Mouse (Mus musculus) kidney, embryonic 15.5 days (tissue): Measurements from ENCODE around the gene Spon1. TPM values are rescaled to one million over a fixed set of nuclear protein-coding genes. Genes with fewer than 3 reads are reported as not detected.

Experiments used
- ATAC-seq: fragments of 200-750 bp; cut with Nextera tagmentation; replicated peaks from 2 replicates; pipeline ENCODE4 v1.8.0; 2017; ENCODE audit warnings: moderate TSS enrichment; ENCODE audit not compliant: low FRiP score
- H3K27ac ChIP-seq: fragments of 300-500 bp; sonication (generic); 2 replicates; pipeline ENCODE4 v1.5.1; 2015; ENCODE audit warnings: mild to moderate bottlenecking, inconsistent platforms
- H3K27me3 ChIP-seq: fragments of 300-500 bp; sonication (generic); 2 replicates; pipeline ENCODE4 v1.6.1; 2015; ENCODE audit warnings: inconsistent platforms
- H3K36me3 ChIP-seq: fragments of 300-500 bp; sonication (generic); 2 replicates; pipeline ENCODE4 v1.6.1; 2015; ENCODE audit warnings: inconsistent platforms
- H3K4me1 ChIP-seq: fragments of 300-500 bp; sonication (generic); 2 replicates; pipeline ENCODE4 v1.6.1; 2015; ENCODE audit warnings: inconsistent platforms
- H3K4me2 ChIP-seq: fragments of 300-500 bp; sonication (generic); 2 replicates; pipeline ENCODE4 v1.6.1; 2015; ENCODE audit warnings: moderate library complexity, mild to moderate bottlenecking, inconsistent platforms
- H3K4me3 ChIP-seq: fragments of 300-500 bp; sonication (generic); replicated peaks from 2 replicates; pipeline ENCODE4 v1.5.1; 2015; ENCODE audit warnings: mild to moderate bottlenecking, inconsistent platforms
- H3K9ac ChIP-seq: fragments of 300-500 bp; sonication (generic); 2 replicates; pipeline ENCODE4 v1.6.1; 2015; ENCODE audit warnings: mild to moderate bottlenecking, inconsistent platforms
- H3K9me3 ChIP-seq: fragments of 300-500 bp; sonication (generic); replicated peaks from 2 replicates; pipeline ENCODE4 v1.6.1; 2016; ENCODE audit warnings: inconsistent platforms
- WGBS: fragments of 180-500 bp; shearing (Covaris S2); methylation state at CpG from one replicate; pipeline ENCODE4 v1.1.7; 2015; ENCODE audit warnings: mixed read lengths; 5-methylcytosine and 5-hydroxymethylcytosine counted together
- polyA plus RNA-seq: library from polyadenylated mRNA; unstranded; fragments of >200 nt; fragmentation: Nextera tagmentation; extraction: Ambion mirVana; gene quantifications from 2 replicates; pipeline ENCODE4 v1.2.1, GENCODE M21; 2015

Spon1 gene
- polyA plus RNA-seq, 1 experiment from 2014 or later: 13.9 TPM

- H3K27ac ChIP-seq: no peak overlapping the region
- no peak overlapping the region for H3K4me2 ChIP-seq
- no peak overlapping the region for H3K9ac ChIP-seq
- 70% methylated on average over 5 of the region's 5 CpGs for WGBS
- no peaks in the 10 kb centered on the region for H3K4me1 ChIP-seq
- no peaks in the 10 kb centered on the region for H3K27me3 ChIP-seq
- no peaks in the 10 kb centered on the region for H3K9me3 ChIP-seq
- H3K4me3 ChIP-seq: no peak overlapping the region
- no peaks in the 10 kb centered on the region for H3K36me3 ChIP-seq
- ATAC-seq: no peak
These were observed 26.2 kb downstream of the Spon1 start for GRCm38 (mm10) chr7:113791991-113792390.

DNA sequence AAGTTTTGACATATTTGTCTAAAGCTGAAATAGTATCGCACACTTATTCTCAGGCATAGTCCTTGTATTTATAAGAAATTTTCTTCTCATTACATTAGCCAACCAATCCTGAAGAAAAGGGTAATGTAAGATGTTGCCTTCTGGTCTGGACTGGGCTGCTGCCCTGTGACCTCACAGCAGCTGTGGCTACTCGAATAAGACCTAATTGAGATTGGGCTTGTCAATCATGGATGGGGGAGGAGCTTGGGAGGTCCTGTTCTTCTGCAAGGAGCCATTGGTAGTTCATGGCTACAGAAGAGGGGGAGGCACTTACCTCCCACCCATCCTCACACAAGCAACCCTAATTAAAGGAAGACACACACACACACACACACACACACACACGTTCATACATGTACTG lies 27.1 kb downstream of the Spon1 start:
- no peaks in the 10 kb centered on the region for H3K4me1 ChIP-seq
- 67% methylated on average over 3 of the region's 3 CpGs for WGBS
- H3K36me3 ChIP-seq: no peaks in the 10 kb centered on the region
- no peak for ATAC-seq
- H3K9ac ChIP-seq: no peak overlapping the region
- no peaks in the 10 kb centered on the region for H3K27me3 ChIP-seq
- H3K27ac ChIP-seq: no peak overlapping the region
- H3K4me3 ChIP-seq: no peak overlapping the region
- H3K4me2 ChIP-seq: no peak overlapping the region
- H3K9me3 ChIP-seq: no peaks in the 10 kb centered on the region

DNA sequence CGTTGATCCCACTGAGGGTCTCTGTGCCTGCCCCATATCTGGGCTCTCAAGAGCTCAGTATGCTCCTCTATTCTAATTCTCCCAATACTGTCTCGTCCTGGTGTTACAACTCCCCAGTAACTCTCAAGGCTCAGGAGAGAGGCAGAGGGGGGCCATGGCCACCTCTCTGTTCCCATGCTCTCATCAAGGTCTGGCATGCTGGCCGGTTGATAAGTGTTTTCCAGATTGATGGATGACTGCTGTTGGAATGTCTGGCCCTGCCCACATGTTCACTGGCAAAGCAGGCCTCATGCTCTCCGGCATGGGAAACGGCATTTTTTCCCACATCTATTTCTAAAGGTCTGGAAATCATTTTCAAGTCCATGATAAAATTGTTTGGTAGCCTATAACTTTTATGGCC lies 29.4 kb downstream of the Spon1 start:
- no peak overlapping the region for H3K4me2 ChIP-seq
- H3K9ac ChIP-seq: no peak overlapping the region
- H3K27me3 ChIP-seq: no peaks in the 10 kb centered on the region
- ATAC-seq: no peak
- no peaks in the 10 kb centered on the region for H3K36me3 ChIP-seq
- no peak overlapping the region for H3K27ac ChIP-seq
- H3K4me3 ChIP-seq: no peak overlapping the region
- no peaks in the 10 kb centered on the region for H3K4me1 ChIP-seq
- WGBS: 65% methylated on average over 5 of the region's 5 CpGs
- H3K9me3 ChIP-seq: no peaks in the 10 kb centered on the region

- Histone ChIP-seq H3K9ac (no peak overlapping the region), H3K27me3 (no peaks in the 10 kb centered on the region), H3K9me3 (no peaks in the 10 kb centered on the region), H3K36me3 (no peaks in the 10 kb centered on the region), H3K4me2 (no peak overlapping the region), H3K4me1 (no peaks in the 10 kb centered on the region), H3K27ac (no peak overlapping the region), H3K4me3 (no peak overlapping the region)
- WGBS: 88% methylated on average over 4 of the region's 4 CpGs
- no peak for ATAC-seq
These were observed 31.3 kb downstream of the Spon1 start for GRCm38 (mm10) chr7:113797134-113797533.

- Histone ChIP-seq H3K36me3 (no peaks in the 10 kb centered on the region), H3K9me3 (no peaks in the 10 kb centered on the region), H3K4me2 (no peak overlapping the region), H3K9ac (no peak overlapping the region), H3K27ac (no peak overlapping the region), H3K27me3 (no peaks in the 10 kb centered on the region), H3K4me3 (no peak overlapping the region), H3K4me1 (no peaks in the 10 kb centered on the region)
- WGBS: 85% methylated on average over 6 of the region's 6 CpGs
- no peak for ATAC-seq
These were observed 32.9 kb downstream of the Spon1 start for GRCm38 (mm10) chr7:113798605-113799255.

DNA sequence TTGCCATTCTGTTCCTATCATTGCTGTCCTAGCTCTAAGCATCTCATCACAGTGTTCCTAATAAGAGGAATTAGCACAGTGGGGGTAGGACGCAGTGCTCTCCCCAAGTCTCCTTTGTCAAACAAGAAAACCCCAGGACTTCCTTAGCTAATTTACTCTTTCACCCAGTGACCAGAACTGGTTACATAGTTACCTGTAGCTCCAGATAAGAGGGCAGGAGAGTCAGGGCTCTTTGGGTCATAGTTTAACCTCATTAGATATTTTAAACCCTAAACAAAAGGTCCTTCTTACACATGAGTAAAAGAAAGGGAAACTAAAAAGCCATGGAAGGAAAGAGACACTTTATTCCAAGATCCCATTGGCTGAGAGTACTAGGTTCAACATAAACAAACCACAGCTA lies 44.0 kb downstream of the Spon1 start:
- ATAC-seq: no peak

GRCm38 (mm10) chr7:113811376-113812158 lies 45.8 kb downstream of the Spon1 start:
- H3K4me1 ChIP-seq: no peaks in the 10 kb centered on the region
- no peaks in the 10 kb centered on the region for H3K9me3 ChIP-seq
- no peaks in the 10 kb centered on the region for H3K27me3 ChIP-seq
- H3K36me3 ChIP-seq: no peaks in the 10 kb centered on the region
- no peak overlapping the region for H3K9ac ChIP-seq
- no peak overlapping the region for H3K4me2 ChIP-seq
- ATAC-seq: no peak
- H3K27ac ChIP-seq: no peak overlapping the region
- WGBS: 82% methylated on average over 10 of the region's 10 CpGs
- H3K4me3 ChIP-seq: no peak overlapping the region

More for the DNA sequence above, 44.0 kb downstream of the Spon1 start:
- no peak overlapping the region for H3K4me3 ChIP-seq
- 88% methylated on average over 1 of the region's 1 CpGs for WGBS
- H3K4me2 ChIP-seq: no peak overlapping the region
- no peaks in the 10 kb centered on the region for H3K4me1 ChIP-seq
- no peaks in the 10 kb centered on the region for H3K9me3 ChIP-seq
- H3K27me3 ChIP-seq: no peaks in the 10 kb centered on the region
- no peaks in the 10 kb centered on the region for H3K36me3 ChIP-seq
- H3K27ac ChIP-seq: no peak overlapping the region
- no peak overlapping the region for H3K9ac ChIP-seq

GRCm38 (mm10) chr7:113814101-113814779 lies 48.4 kb downstream of the Spon1 start:
- Histone ChIP-seq H3K4me2 (no peak overlapping the region), H3K27ac (no peak overlapping the region), H3K4me3 (no peak overlapping the region), H3K9me3 (no peaks in the 10 kb centered on the region), H3K27me3 (no peaks in the 10 kb centered on the region), H3K36me3 (no peaks in the 10 kb centered on the region), H3K9ac (no peak overlapping the region), H3K4me1 (no peaks in the 10 kb centered on the region)
- ATAC-seq: no peak
- WGBS: 93% methylated on average over 10 of the region's 10 CpGs

DNA sequence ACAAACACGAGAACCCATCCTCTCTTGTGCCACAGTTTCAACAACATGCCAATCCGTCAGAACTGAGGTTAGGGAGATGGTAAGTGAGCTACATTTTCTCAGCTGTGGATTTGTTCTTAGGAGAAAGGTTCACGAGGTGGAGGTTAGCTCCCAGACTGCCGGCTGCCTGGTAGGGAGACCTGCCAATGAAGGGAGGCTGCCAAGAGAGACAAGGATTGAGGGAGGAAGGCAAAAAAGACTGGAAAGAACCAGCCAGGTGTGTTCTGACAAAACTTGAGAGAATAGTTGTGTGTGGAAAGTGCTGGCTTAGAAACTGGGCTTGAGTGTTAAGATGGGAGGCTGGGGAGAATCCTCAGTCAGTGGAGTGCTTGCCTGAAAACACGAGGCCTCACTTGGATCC lies 49.9 kb downstream of the Spon1 start:
- Histone ChIP-seq H3K9ac (no peak overlapping the region), H3K4me2 (no peak overlapping the region), H3K4me3 (no peak overlapping the region), H3K9me3 (no peaks in the 10 kb centered on the region), H3K4me1 (no peaks in the 10 kb centered on the region), H3K27ac (no peak overlapping the region), H3K27me3 (no peaks in the 10 kb centered on the region), H3K36me3 (no peaks in the 10 kb centered on the region)
- ATAC-seq: no peak
- WGBS: 61% methylated on average over 5 of the region's 5 CpGs

DNA sequence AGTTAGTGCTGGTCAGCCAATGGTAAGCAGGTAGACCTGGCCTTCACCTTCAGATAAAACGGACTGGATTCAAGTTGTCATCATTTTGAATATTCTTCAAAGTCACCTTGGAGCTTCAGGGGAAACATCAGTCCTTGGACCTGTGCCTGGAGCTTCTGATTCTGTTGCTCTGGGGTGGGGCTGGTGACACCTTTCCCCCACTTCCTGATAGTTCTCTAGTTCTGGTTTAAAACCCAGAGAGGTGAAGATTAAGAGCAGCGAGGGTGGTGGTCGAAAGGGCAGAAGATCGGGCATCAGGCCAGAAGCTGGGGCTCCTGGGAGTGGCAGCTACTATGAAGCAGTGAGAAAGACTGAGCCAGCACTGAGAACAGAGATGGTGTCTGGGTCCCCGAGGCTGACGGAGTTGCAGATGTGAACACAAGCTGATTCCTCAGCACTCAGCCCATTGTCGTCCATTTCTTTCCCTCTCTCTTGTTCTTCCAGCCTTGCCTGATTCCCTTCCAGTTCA lies 51.1 kb downstream of the Spon1 start:
- Histone ChIP-seq H3K36me3 (no peaks in the 10 kb centered on the region), H3K4me2 (no peak overlapping the region), H3K27ac (no peak overlapping the region), H3K27me3 (no peaks in the 10 kb centered on the region), H3K4me1 (no peaks in the 10 kb centered on the region), H3K9me3 (no peaks in the 10 kb centered on the region), H3K9ac (no peak overlapping the region), H3K4me3 (no peak overlapping the region)
- 80% methylated on average over 7 of the region's 7 CpGs for whole genome bisulfite sequencing
- ATAC-seq: no peak

DNA sequence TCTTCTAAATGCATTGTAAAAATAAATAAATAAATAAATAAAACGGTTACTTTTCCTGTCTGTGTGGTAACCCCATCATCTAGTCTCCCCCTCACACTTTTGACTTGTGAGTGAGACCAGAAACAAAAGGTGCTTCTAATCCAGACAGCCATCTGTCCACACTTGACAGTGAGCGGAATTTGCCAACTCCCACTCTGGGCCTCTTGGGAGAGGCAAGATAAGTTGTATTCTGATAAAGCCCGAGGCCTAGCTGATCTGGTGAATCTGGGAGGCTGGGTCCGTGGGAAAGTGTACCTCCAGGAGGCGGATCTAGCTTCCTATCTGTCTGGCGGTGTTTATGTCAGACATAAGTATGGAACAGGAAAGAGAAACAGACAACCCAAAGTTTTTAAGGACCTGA lies 52.3 kb downstream of the Spon1 start:
- 47% methylated on average over 6 of the region's 6 CpGs for WGBS
- ATAC-seq: no peak
- H3K27me3 ChIP-seq: no peaks in the 10 kb centered on the region

DNA sequence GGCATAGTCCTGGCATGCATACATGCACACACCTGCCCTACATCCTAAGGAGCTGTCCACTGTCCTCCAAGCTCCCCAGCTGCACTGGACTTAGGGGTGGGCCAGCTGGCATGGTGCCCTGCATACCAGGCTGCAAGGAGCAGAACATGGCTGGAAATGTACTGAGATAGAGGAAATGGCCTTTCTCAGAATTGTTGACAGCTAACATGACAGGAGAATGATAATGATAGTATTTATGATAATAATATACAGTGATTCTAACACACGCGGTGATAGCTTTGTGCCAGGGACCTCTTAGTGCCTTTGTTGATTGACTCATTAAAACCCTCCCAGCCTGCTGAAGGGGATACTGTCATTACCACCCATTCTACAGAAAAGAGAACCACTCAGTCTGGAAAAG lies 54.4 kb downstream of the Spon1 start:
- Histone ChIP-seq H3K27me3 (no peaks in the 10 kb centered on the region), H3K4me1 (no peaks in the 10 kb centered on the region), H3K4me3 (no peak overlapping the region), H3K36me3 (no peaks in the 10 kb centered on the region), H3K9me3 (no peaks in the 10 kb centered on the region), H3K9ac (no peak overlapping the region), H3K27ac (no peak overlapping the region), H3K4me2 (no peak overlapping the region)
- no peak for ATAC-seq
- WGBS: 87% methylated on average over 2 of the region's 2 CpGs

More for the DNA sequence above, 52.3 kb downstream of the Spon1 start:
- Histone ChIP-seq H3K9ac (no peak overlapping the region), H3K4me3 (no peak overlapping the region), H3K4me2 (no peak overlapping the region), H3K36me3 (no peaks in the 10 kb centered on the region), H3K27ac (no peak overlapping the region), H3K4me1 (no peaks in the 10 kb centered on the region), H3K9me3 (no peaks in the 10 kb centered on the region)
